Mouse (Mus musculus): Measurements from ENCODE around the gene Prss21.

Prss21 gene

GRCm38 (mm10) chr17:23867756-23868155, at the start of gene Prss21:
Gene Prss21 (plus strand): TSS chr17:23868056.
- in situ Hi-C loops (cut with MboI, MseI): no loop called here

DNA sequence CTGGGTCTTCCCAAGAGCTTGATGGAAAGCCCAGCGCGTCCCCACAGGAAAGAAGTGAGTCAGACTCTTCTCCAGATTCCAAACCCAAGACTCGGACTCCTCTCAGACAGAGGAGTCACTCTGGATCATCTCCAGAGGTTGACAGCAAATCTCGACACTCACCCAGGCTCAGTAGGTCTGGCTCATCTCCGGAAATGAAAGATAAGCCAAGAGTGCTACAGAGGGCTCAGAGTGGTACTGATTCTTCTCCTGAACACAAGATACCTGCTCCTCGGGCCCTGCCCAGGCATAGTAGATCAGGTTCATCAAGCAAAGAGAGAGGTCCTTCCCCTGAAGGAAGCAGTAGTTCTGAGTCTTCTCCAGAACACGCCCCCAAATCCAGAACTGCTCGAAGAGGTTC, 49.3 kb upstream of the Prss21 start:
- in situ Hi-C loops (cut with MboI, MseI): no loop called here

DNA sequence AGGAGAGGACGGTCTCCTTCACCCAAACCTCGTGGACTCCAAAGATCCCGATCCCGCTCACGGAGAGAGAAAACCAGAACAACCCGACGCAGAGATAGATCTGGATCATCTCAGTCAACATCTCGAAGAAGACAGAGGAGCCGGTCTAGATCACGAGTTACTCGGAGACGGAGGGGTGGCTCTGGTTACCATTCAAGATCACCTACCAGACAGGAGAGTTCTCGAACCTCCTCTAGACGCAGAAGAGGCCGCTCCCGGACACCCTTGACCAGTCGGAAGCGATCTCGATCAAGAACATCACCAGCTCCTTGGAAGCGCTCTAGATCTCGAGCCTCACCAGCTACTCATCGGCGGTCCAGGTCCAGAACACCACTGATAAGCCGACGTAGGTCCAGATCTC, 48.6 kb upstream of the Prss21 start:
- in situ Hi-C loops (cut with MboI, MseI): no loop called here

- in situ Hi-C loops (cut with MboI, MseI): loop anchor here (10.0 kb wide), 1 partner anchor 46 kb away; the partner anchor contains the start of gene Flywch1
Observed at GRCm38 (mm10) chr17:23820731-23821130, 47.1 kb upstream of the Prss21 start.

GRCm38 (mm10) chr17:23822094-23822493, 45.8 kb upstream of the Prss21 start:
- in situ Hi-C loops (cut with MboI, MseI): loop anchor here (10.0 kb wide), 1 partner anchor 47 kb away; the partner anchor contains the start of gene Flywch1

- in situ Hi-C loops (cut with MboI, MseI): loop anchor here (10.0 kb wide), 1 partner anchor 48 kb away; the partner anchor contains the start of gene Flywch1
Observed at GRCm38 (mm10) chr17:23823018-23823417, 44.8 kb upstream of the Prss21 start.

GRCm38 (mm10) chr17:23823614-23824013, 44.2 kb upstream of the Prss21 start:
- in situ Hi-C loops (cut with MboI, MseI): loop anchor here (10.0 kb wide), 1 partner anchor 49 kb away; the partner anchor contains the start of gene Flywch1

DNA sequence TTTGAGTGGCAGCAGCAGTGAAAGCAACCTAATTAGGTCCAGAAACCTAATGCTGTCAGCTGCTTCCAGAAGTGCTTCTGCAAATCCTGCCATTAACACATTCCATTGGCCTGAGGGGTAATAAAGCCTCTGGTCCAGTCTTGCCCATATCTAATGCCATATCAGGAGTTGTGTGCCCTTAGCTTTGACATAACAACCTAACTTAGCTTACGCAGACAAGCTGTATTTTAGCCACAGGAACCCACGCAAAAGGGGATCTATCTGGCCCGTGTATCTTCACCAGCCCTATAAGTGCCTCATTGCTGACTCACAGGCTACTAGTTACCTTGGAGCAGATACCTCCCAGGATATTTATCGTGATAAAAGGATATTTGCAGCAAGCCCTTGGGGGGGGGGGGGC, 42.3 kb upstream of the Prss21 start:
- in situ Hi-C loops (cut with MboI, MseI): loop anchor here (10.0 kb wide), 1 partner anchor 51 kb away; the partner anchor contains the start of gene Flywch1

- in situ Hi-C loops (cut with MboI, MseI): loop anchor here (10.0 kb wide), 1 partner anchor 54 kb away; the partner anchor contains the start of gene Flywch1
Observed at GRCm38 (mm10) chr17:23828271-23829001, 39.4 kb upstream of the Prss21 start.

DNA sequence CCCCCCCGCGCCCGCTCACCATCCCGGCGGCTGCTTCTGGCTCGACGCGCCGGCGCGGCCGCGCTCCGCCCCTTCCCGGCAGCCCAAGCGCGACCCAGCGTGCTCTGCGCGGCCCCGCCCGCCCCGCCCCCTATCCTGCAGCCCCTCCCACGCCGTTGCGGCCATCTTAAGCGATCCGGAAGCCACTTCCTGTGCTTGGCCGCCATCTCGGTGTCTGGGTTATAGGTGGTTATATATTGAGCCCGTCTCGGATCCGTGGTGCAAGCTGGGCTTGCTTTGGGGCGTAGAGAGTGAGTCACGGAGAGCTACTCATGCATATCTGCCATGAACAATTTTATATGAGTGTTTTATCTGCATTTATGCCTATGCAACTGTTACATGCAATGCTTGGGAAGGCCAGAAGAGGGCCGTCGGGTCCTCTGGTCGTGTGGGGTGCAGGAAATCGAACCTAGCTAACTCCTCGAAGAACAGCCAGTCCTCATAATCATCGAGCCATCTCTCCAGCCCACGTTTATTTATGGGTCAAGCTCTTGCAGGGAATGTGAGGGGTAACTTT, 38.7 kb upstream of the Prss21 start, which contains the start of gene Elob:
Gene Elob, minus strand, starts transcription at position 73 of the 556 bp plus-strand sequence.
- in situ Hi-C loops (cut with MboI, MseI): loop anchor here (10.0 kb wide), 1 partner anchor 54 kb away; the partner anchor contains the start of gene Flywch1

DNA sequence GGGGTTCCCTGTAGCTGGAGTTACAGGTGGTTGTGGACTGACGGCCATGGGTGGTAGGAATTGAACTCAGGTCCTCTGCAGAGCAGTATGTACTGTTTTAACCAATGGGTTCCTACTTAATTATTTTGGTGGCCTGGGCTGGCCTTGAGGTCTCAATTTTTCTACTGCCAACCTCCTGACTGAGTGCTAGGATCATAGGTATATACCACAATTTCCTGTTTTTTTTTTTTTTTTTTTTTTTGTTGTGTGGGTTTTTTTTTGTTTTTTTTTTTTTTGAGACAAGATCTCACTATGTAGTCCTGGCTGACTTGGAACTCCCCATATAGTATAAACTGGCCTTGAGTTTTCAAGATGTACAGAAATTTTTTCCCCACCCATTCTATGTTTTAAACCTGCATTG, 36.7 kb upstream of the Prss21 start:
- in situ Hi-C loops (cut with MboI, MseI): no loop called here

GRCm38 (mm10) chr17:23836006-23836575, 31.8 kb upstream of the Prss21 start, which contains the start of gene Prss33:
Gene Prss33 (minus strand): TSS chr17:23836056.
- in situ Hi-C loops (cut with MboI, MseI): no loop called here

- in situ Hi-C loops (cut with MboI, MseI): loop anchor here (5.0 kb wide), 1 partner anchor 89 kb away; no protein-coding TSS in a partner anchor
Observed at GRCm38 (mm10) chr17:23841145-23841544, 26.7 kb upstream of the Prss21 start.

DNA sequence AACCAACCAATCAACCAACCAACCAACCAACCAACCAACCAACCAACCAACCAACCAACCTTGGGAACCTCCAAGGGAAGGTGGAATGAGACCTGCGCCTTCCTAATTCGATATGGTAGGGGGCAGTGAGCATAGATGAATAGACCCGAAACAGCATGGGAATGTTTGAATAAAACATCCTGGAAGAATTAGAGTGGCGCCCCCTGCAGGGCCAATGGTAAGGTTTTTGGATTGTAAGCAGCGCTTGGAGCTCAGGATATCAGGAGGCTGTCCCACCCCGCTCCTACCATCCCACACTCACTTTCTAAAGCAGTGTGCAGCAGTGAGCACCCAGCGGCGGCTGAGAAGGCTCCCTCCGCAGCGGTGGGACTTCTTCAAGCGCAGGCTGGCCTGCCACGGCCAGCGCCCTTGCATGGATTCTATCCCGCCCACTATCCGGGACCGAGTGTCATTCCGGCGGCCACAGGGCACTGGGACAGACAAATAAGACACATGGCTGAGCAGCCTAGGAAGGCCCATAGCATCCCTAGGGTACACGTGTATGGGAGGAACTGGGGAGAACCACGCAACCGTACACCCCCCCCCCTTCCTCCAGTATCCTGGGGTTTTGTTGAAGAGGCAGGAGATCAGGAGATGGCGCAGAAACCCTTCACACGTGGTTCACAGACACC, 24.6 kb upstream of the Prss21 start:
- in situ Hi-C loops (cut with MboI, MseI): loop anchor here (5.0 kb wide), 1 partner anchor 91 kb away; no protein-coding TSS in a partner anchor

GRCm38 (mm10) chr17:23843812-23844273, 24.0 kb upstream of the Prss21 start, which contains the start of the genes Prss32 and Prss41:
Gene Prss32 (plus strand): TSS chr17:23843855.
Gene Prss41 (minus strand): TSS chr17:23844172.
- in situ Hi-C loops (cut with MboI, MseI): loop anchor here (5.0 kb wide), 1 partner anchor 92 kb away; no protein-coding TSS in a partner anchor

DNA sequence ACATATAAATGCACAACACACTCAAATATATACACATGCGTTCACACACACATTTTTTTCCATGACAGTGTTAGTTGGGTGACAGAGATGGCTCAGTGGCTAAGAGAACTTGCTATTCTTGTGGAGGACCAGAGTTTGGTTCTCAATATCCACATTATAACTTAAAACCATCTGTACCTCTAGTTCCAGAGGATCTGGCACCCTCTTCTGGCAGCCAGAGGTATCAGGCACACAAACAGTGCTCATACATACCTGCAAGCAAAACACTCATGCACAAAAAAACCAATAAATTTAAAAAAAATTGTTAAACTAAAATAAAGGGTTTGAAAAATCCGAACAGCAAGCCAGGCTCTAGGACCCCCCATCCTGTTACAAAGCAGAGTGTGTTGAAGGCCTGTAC, 17.8 kb upstream of the Prss21 start:
- in situ Hi-C loops (cut with MboI, MseI): loop anchor here (5.0 kb wide), 1 partner anchor 73 kb away; no protein-coding TSS in a partner anchor

GRCm38 (mm10) chr17:23850853-23851749, 16.8 kb upstream of the Prss21 start:
- in situ Hi-C loops (cut with MboI, MseI): loop anchor here (5.0 kb wide), 1 partner anchor 74 kb away; no protein-coding TSS in a partner anchor

- in situ Hi-C loops (cut with MboI, MseI): loop anchor here (5.0 kb wide), 1 partner anchor 76 kb away; no protein-coding TSS in a partner anchor
Observed at GRCm38 (mm10) chr17:23853292-23853691, 14.6 kb upstream of the Prss21 start.

GRCm38 (mm10) chr17:23854229-23854765, 13.6 kb upstream of the Prss21 start:
- in situ Hi-C loops (cut with MboI, MseI): loop anchor here (5.0 kb wide), 1 partner anchor 77 kb away; no protein-coding TSS in a partner anchor

All from T-helper 1 cell (primary cell).